Mouse (Mus musculus) right cerebral cortex, adult 18-20 months (tissue): ENCODE measurements at regions not wholly inside any gene's neighbourhood (a gene's known extent, or its start where the extent isn't known, plus 50 kb on each side); places are given as distances from the start of the nearest gene placed in this dataset.

Experiments used
- DNase-seq: peaks from one replicate; pipeline ENCODE4 v3.0.0; 2022; ENCODE audit warnings: mixed read lengths

DNA sequence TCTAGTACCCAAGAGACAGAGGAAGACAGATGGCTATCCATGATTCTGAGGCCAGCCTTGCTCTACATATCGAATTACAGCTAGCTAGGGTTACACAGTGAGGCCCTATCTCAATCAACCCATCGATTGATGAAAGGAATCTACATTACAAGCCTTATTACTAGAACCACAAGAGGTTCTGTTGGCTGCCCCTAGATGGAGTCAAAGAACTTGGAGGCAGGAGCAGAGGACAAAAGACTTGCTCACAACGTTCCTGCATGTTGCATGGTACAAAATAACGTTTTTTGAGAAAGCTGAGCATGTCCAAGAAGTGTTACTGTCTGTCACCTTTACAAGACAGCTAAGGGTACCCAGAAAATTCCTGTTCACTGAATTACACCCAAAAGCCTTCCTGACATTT is 129.8 kb downstream of the Usp46 start:
- no peak for DNase-seq

DNA sequence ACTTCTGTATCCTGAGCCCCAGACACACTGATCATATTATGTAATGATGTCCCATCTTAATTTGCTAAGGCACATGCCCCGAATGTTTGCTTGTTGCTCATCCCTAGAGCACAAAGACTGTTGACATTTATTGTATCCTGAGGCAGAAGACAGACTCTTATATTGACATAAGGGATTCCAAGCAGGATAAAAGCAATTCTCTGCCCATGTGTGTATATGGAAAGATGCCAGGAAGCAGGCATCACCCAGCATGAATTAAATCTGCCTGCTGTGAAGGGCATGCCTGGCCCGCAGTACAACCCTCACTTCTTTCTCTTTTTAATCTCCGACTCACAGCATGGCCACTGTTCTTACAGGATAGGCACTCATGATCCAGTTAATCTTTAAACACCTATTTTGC is 125.3 kb downstream of the Usp46 start:
- DNase-seq, result no peak

DNA sequence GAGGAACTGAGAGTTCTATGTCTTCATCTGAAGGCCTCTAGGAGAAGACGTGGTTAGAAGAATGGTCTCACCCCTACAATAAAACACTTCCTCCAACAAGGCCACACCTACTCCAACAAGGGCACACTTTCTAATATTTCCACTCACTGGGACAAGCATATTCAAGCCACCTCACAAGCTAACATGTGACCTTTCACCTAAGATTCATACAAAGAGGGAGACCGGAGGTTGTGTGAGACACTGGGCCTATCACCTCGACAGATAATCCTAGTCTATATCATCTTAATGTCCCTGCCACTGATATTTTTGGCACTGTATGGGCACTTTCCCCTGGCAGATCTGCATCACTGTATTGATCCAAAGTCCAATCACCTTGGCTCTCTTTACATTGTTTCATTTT is 122.6 kb downstream of the Usp46 start:
- DNase-seq, result no peak

DNA sequence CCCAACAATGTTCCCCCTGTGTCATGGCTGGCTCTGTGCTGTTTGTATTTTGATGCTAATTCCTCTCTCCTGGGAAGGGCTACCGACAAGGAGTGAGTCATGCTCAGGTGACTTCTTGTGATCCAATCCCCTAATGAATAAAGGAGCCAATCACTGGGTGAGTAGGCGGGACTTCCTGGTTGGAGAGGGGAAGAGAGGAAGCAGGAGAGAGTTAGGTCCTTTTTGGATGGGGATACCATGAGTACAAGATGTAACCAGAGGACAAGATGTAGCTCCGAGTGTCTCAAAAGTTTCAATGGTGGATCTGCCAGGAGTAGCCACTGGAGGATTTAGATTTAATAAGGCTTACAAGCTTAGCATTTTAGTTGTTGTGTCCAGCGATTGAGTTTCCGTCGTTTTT is 122.1 kb downstream of the Usp46 start:
- DNase-seq, result no peak

DNA sequence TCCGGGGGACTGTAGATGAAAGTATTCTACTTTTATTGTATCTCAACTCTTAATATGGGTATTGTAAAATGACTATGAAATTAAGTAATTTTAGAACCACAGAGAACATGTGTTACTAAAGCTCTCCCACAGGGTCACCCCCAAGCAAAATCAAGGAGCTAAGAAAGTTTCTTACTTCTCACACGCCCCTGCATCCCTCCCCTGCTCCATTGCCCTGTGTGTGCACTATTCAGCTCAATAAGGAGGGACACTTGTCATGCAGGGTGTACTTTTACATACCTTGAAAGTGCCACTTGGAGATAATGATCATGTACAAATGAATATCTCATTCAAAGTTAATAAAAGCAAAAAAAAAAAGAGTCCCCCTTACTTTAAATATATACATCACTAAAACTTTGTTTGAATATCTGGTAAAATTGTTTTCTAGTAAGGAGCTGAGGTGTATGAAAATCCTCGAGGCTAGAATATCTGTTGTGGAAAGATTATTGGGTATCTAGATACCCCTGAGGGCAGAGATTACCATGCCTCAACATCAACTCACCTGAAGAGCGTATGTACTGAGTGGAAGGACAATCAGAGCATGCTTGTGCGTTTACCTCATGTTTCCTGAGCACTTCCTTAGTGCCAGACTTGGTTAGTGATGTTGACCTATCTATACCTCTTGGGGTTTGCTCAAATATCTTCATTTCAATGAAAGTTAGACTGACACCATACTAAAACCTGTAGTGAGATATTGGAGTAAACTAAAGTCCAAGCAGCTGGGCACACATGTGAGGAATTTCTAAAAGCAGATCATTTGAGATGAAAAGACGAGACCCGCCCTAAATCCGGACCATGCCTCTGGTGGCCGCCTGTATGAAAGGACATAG is 120.0 kb downstream of the Usp46 start:
- no peak for DNase-seq
